Mouse (Mus musculus): ENCODE results near the gene Apoa2. TPM values are rescaled to one million over a fixed set of nuclear protein-coding genes. Genes with fewer than 3 reads are reported as not detected.

Gene Apoa2
- polyA plus RNA-seq, 1 experiment from 2014 or later, result 4.4 TPM

GRCm38 (mm10) chr1:171212854-171213253 is 12.0 kb upstream of the Apoa2 start:
- Histone ChIP-seq H3K27ac (no peak overlapping the region), H3K4me2 (no peak overlapping the region), H3K27me3 (no peaks in the 10 kb centered on the region), H3K9ac (no peak overlapping the region), H3K36me3 (peaks cover 3% of the 10 kb centered on the region; the same call in 1 of the 2 replicates), H3K4me1 (replicated peaks) (no peaks in the 10 kb centered on the region), H3K9me3 (no peaks in the 10 kb centered on the region), H3K4me3 (no peak overlapping the region)
- ATAC-seq (ENCODE audit: low FRiP score), result no peak
- 57% methylated on average over 3 of the region's 3 CpGs for WGBS

DNA sequence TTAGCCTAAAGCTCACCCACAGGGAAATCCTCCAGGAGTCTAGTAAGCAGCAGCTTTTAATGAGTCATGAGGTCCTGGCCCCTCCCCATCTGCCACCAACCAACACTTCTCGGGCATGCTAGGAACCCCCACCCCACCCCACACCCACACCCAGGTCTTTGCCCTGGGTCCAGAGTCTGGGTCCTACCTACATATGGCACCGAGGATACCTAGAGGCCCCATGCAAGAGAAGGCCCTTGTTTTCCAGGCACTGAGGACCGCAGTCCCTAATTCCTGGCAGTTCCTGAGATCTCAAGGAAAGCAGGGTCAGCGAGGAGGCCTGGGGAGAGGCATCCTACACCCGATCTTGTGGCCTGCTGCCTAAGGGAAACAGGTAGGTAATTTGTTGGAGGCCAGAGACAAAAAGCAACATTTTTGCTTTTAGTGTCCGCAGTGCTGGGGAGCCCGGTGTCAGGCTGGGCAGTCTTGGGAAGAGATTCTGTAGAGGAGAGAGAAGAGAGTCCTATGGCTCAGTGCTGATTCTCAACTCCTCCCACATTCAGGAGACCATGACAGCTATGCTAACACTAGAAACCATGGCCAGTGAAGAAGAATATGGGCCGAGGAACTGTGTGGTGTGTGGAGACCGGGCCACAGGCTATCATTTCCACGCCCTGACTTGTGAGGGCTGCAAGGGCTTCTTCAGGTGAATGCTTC is 10.9 kb upstream of the Apoa2 start, which contains the start of gene Nr1i3:
TSS of gene Nr1i3 (plus strand) at position 170 of the 696 bp plus-strand sequence.
- Histone ChIP-seq H3K27ac (no peak within 1 kb of the TSS), H3K9ac (no peak within 1 kb of the TSS), H3K9me3 (no peaks in the 10 kb centered on the region), H3K36me3 (peaks cover 11% of the 10 kb centered on the region), H3K4me1 (replicated peaks) (no peaks in the 10 kb centered on the region), H3K4me3 (no peak within 1 kb of the TSS), H3K27me3 (no peaks in the 10 kb centered on the region), H3K4me2 (no peak within 1 kb of the TSS)
- no peak for ATAC-seq (ENCODE audit: low FRiP score)
- WGBS, result 78% methylated on average over 10 of the region's 10 CpGs

GRCm38 (mm10) chr1:171216241-171216955 is 8.5 kb upstream of the Apoa2 start:
- Histone ChIP-seq H3K9ac (no peak overlapping the region), H3K4me1 (replicated peaks) (peaks cover 8% of the 10 kb centered on the region), H3K27me3 (no peaks in the 10 kb centered on the region), H3K36me3 (peaks cover 22% of the 10 kb centered on the region), H3K4me3 (no peak overlapping the region), H3K4me2 (no peak overlapping the region), H3K27ac (no peak overlapping the region), H3K9me3 (no peaks in the 10 kb centered on the region)
- 91% methylated on average over 18 of the region's 18 CpGs for WGBS
- ATAC-seq (ENCODE audit: low FRiP score), result no peak

GRCm38 (mm10) chr1:171220871-171221270 is 4.0 kb upstream of the Apoa2 start:
- Histone ChIP-seq H3K9ac (peak overlapping the region; percentile 77), H3K9me3 (no peaks in the 10 kb centered on the region), H3K4me2 (peak overlapping the region; percentile 86), H3K27me3 (no peaks in the 10 kb centered on the region), H3K36me3 (peaks cover 22% of the 10 kb centered on the region), H3K4me1 (replicated peaks) (peaks cover 18% of the 10 kb centered on the region), H3K4me3 (peak overlapping the region; percentile 60), H3K27ac (no peak overlapping the region)
- peak; percentile 15; the same call in 1 of the 2 replicates for ATAC-seq (ENCODE audit: low FRiP score)
- 6% methylated on average over 10 of the region's 10 CpGs for WGBS

DNA sequence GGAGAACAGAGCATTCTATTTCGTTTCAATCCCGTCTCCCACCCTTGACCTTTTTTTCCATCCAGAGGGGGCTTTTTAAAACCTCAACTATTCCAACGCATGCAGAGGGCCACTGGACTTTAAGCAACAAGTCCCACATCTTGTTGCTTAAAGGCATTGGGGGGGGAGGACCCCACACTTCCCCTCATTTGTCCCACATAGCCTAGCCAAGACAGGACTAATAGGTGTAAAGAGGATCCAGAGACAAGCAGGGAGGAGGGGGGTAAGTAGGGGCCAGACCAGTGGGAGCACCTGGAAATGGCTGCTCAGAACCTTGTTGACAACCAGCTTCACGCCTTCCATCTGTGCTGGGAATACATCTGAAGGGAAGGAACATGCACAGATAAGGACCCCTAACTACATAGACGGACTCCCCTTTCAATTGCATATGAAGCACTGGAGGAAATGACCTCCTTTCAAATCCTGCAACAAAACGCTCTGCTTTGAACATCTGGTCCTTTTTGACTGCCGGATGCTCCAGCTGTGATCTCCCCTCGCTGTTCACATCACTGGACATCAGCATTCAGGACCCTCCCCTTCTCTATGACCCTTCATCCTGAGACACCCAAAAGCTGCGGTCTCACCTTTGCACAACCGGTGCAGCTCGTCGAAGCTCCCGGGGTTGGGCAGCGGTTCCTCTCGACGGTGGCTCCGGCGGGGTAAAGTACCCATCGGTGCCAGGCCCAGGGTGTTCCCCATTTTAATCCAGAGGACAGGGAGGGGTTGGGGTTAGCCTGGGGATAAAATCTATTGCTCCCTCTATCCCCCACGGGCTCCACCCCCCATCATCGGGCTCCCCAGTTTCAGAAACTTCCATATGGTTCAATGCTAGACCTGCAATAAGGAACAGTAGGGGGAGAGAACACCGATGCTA is 3.3 kb upstream of the Apoa2 start:
- 6% methylated on average over 22 of the region's 22 CpGs for WGBS
- Histone ChIP-seq H3K4me2 (peak overlapping the region; percentile 86), H3K27me3 (no peaks in the 10 kb centered on the region), H3K9ac (peak overlapping the region; percentile 77), H3K27ac (0 out of 2 replicates have a peak overlapping the region, but pooled peaks have one; percentile 55), H3K4me1 (replicated peaks) (peaks cover 18% of the 10 kb centered on the region), H3K9me3 (no peaks in the 10 kb centered on the region), H3K36me3 (peaks cover 22% of the 10 kb centered on the region), H3K4me3 (peak overlapping the region; percentile 60)
- ATAC-seq (ENCODE audit: low FRiP score), result peak; percentile 39

GRCm38 (mm10) chr1:171222238-171223155 is 2.4 kb upstream of the Apoa2 start, which contains the start of gene Tomm40l:
Gene Tomm40l (minus strand): TSS chr1:171222514.
- H3K4me2 ChIP-seq, result peak within 1 kb of the TSS; percentile 86
- no peaks in the 10 kb centered on the region for H3K27me3 ChIP-seq
- H3K4me1 ChIP-seq (replicated peaks), result peaks cover 18% of the 10 kb centered on the region
- no peaks in the 10 kb centered on the region for H3K9me3 ChIP-seq
- H3K4me3 ChIP-seq, result peak within 1 kb of the TSS; percentile 60
- WGBS, result 1% methylated on average over 28 of the region's 28 CpGs
- peak within 1 kb of the TSS; percentile 77 for H3K9ac ChIP-seq
- peak; percentile 96 for ATAC-seq (ENCODE audit: low FRiP score)
- peaks cover 20% of the 10 kb centered on the region for H3K36me3 ChIP-seq
- H3K27ac ChIP-seq, result peak within 1 kb of the TSS; percentile 77

- no peaks in the 10 kb centered on the region for H3K9me3 ChIP-seq
- ATAC-seq (ENCODE audit: low FRiP score), result no peak
- peaks cover 18% of the 10 kb centered on the region for H3K36me3 ChIP-seq
- H3K9ac ChIP-seq, result no peak overlapping the region
- H3K4me1 ChIP-seq (replicated peaks), result peaks cover 18% of the 10 kb centered on the region
- no peaks in the 10 kb centered on the region for H3K27me3 ChIP-seq
- WGBS, result 86% methylated on average over 6 of the region's 6 CpGs
- peak overlapping the region; percentile 77; the same call in 1 of the 2 replicates for H3K27ac ChIP-seq
- H3K4me3 ChIP-seq, result peak overlapping the region; percentile 60
- peak overlapping the region; percentile 86 for H3K4me2 ChIP-seq
Observed at GRCm38 (mm10) chr1:171223168-171223567, 1.7 kb upstream of the Apoa2 start.

DNA sequence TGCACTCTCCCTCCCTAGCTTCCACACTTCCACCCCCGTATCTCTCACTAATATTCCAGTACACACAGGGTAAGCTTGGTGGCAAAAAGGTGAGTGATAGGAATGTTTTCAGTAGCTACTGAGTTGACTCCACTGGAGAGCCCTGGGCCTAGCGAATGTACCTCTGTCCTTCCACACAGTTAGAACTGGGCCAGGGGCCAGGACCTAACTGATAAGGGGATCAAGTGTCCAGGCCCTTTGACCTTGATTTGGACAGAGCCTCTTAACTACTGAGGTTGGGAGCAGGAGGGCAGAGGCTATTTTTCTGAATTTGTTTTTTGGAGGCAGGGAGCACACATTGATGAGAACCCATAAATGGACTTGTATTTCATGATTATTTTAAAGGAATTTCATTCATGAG is 1.1 kb upstream of the Apoa2 start:
- 89% methylated on average over 2 of the region's 2 CpGs for WGBS

DNA sequence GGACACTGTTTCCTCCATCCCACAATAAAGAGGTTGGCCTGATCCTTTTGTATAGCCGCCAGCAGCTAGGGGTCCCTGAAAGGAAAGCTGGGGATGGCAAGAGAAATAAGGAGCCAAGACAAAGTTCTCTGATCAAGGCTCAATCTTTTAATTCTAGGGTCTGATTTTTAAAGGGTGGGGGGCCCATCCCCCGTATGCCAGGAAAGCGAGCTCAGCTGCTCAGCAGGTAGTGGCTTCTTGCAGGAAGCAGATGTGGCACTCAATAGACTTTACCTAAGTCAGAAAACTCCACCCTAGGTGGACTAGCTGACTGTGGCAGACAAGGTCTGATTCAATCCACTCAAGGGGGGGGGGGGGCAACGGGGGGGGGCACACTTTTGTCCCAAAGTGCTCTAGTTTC is 1.9 kb downstream of the Apoa2 start:
- H3K27ac ChIP-seq, result no peak overlapping the region
- WGBS, result 48% methylated on average over 4 of the region's 4 CpGs
- H3K27me3 ChIP-seq, result no peaks in the 10 kb centered on the region
- no peaks in the 10 kb centered on the region for H3K36me3 ChIP-seq
- H3K9ac ChIP-seq, result no peak overlapping the region
- no peak overlapping the region for H3K4me2 ChIP-seq
- peaks cover 6% of the 10 kb centered on the region; the same call in 1 of the 2 replicates for H3K4me1 ChIP-seq (replicated peaks)
- no peaks in the 10 kb centered on the region for H3K9me3 ChIP-seq
- ATAC-seq (ENCODE audit: low FRiP score), result no peak
- no peak overlapping the region for H3K4me3 ChIP-seq

More for the DNA sequence above, 1.1 kb upstream of the Apoa2 start:
- Histone ChIP-seq H3K4me1 (replicated peaks) (peaks cover 18% of the 10 kb centered on the region), H3K27me3 (no peaks in the 10 kb centered on the region), H3K4me3 (no peak overlapping the region), H3K9ac (no peak overlapping the region), H3K36me3 (peaks cover 12% of the 10 kb centered on the region), H3K27ac (no peak overlapping the region), H3K4me2 (no peak overlapping the region), H3K9me3 (no peaks in the 10 kb centered on the region)
- no peak for ATAC-seq (ENCODE audit: low FRiP score)

DNA sequence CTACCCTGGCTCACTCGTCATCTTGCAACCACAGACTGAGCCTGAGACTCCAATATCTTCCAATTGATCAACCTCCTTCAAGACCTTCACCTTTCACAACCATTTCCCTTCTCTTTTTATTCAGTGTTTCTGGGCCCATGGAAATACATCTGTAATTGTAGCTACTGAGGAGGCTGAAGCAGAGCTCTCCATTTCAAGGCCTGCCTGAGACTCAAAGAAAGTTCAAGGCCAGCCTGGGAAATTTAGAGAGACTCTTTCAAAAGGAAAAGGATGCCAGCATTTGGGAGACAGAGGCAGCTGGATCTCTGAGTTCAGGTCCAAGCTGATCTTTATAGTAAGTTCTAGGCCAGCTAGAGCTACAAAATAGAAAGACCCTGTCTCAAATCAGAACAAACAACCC is 3.0 kb downstream of the Apoa2 start:
- Histone ChIP-seq H3K4me3 (no peak overlapping the region), H3K9me3 (no peaks in the 10 kb centered on the region), H3K27me3 (no peaks in the 10 kb centered on the region), H3K27ac (no peak overlapping the region), H3K4me1 (replicated peaks) (peaks cover 3% of the 10 kb centered on the region; the same call in 1 of the 2 replicates), H3K9ac (no peak overlapping the region), H3K36me3 (no peaks in the 10 kb centered on the region), H3K4me2 (no peak overlapping the region)
- 79% methylated on average over 1 of the region's 1 CpGs for WGBS
- ATAC-seq (ENCODE audit: low FRiP score), result no peak

- Histone ChIP-seq H3K4me3 (no peak overlapping the region), H3K9ac (no peak overlapping the region), H3K27ac (no peak overlapping the region), H3K4me2 (no peak overlapping the region), H3K27me3 (no peaks in the 10 kb centered on the region), H3K36me3 (peaks cover 16% of the 10 kb centered on the region), H3K9me3 (no peaks in the 10 kb centered on the region), H3K4me1 (replicated peaks) (no peaks in the 10 kb centered on the region)
- no peak for ATAC-seq (ENCODE audit: low FRiP score)
- WGBS, result 66% methylated on average over 6 of the region's 6 CpGs
Observed at GRCm38 (mm10) chr1:171229750-171230149, 4.9 kb downstream of the Apoa2 start.
